Mouse (Mus musculus) heart, adult 2 months (tissue): Measurements from ENCODE around the gene Gadd45g. TPM values are rescaled to one million over a fixed set of nuclear protein-coding genes. Genes with fewer than 3 reads are reported as not detected.

Source experiments
- DNase-seq, 2 experiments: peaks; one replicate each; pipeline ENCODE4 v3.0.0; 2021
- H3K27ac ChIP-seq: fragments of 200-600 bp; 2 replicates; pipeline ENCODE4 v1.8.1; 2022
- H3K27me3 ChIP-seq: fragments of 200-500 bp; 2 replicates; pipeline ENCODE4 v1.6.1; 2012; ENCODE audit warnings: mild to moderate bottlenecking, low read length, inconsistent platforms, mixed read lengths; ENCODE audit not compliant: control insufficient read depth, insufficient read depth
- H3K36me3 ChIP-seq: fragments of 200-500 bp; 2 replicates; pipeline ENCODE4 v1.6.1; 2012; ENCODE audit warnings: low read length, inconsistent platforms; ENCODE audit not compliant: control insufficient read depth, insufficient read depth
- H3K4me1 ChIP-seq: fragments of 200-500 bp; 2 replicates; pipeline ENCODE4 v1.6.1; 2011; ENCODE audit warnings: low read length; ENCODE audit not compliant: control insufficient read depth, insufficient read depth
- H3K4me3 ChIP-seq: fragments of 200-600 bp; 2 replicates; pipeline ENCODE4 v1.8.1; 2022
- H3K79me2 ChIP-seq: fragments of 200-500 bp; replicated peaks from 2 replicates; pipeline ENCODE4 v1.6.1; 2012; ENCODE audit warnings: mild to moderate bottlenecking, inconsistent platforms, low read length, moderate library complexity, mixed read lengths; ENCODE audit not compliant: control insufficient read depth, insufficient read depth
- H3K9ac ChIP-seq: fragments of 200-500 bp; 2 replicates; pipeline ENCODE4 v1.6.1; 2012; ENCODE audit warnings: low read depth, mild to moderate bottlenecking, control low read depth, inconsistent platforms, low read length, mixed read lengths
- CTCF ChIP-seq: fragments of 200-600 bp; IDR thresholded peaks from 2 replicates; pipeline ENCODE4 v1.8.1; 2022; ENCODE audit warnings: antibody characterized with exemption, mild to moderate bottlenecking, moderate library complexity
- EP300 ChIP-seq: fragments of 200-500 bp; IDR thresholded peaks from 2 replicates; pipeline ENCODE4 v1.6.1; 2011; ENCODE audit warnings: low read depth, low read length, control low read depth; ENCODE audit not compliant: insufficient read depth
- POLR2A ChIP-seq: fragments of 200-500 bp; IDR thresholded peaks from 2 replicates; pipeline ENCODE4 v1.6.1; 2011; ENCODE audit warnings: mild to moderate bottlenecking, low read depth, low read length, control low read depth; ENCODE audit not compliant: insufficient read depth
- WGBS: fragments of 180-500 bp; shearing (Covaris S2); methylation state at CpG from one replicate; pipeline ENCODE4 v1.1.7; 2018; 5-methylcytosine and 5-hydroxymethylcytosine counted together
- intact Hi-C: fragments of 180-260 bp; cut with DNase I; formaldehyde crosslinking; loops from one replicate; pipeline ENCODE4 v1.15.1; 2025
- polyA plus RNA-seq: library from polyadenylated mRNA; depleted of rRNA; stranded (reverse); fragments of >200 nt; gene quantifications from 2 replicates; pipeline ENCODE4 v1.2.3, GENCODE M21; 2012; rRNA removed
- total RNA-seq, 2 experiments: library from RNA; stranded (reverse); gene quantifications; 2 replicates each; pipeline ENCODE4 v1.2.3; 2021

The Gadd45g gene
- total and polyA plus RNA-seq, 3 experiments, result 8.2 to 24.3 (median 19.0) TPM

GRCm38 (mm10) chr13:51886723-51887122 lies 40.2 kb downstream of the Gadd45g start:
- intact Hi-C loops, result no loop called here
- Histone ChIP-seq H3K4me1 (peaks cover 5% of the 10 kb centered on the region), H3K36me3 (no peaks in the 10 kb centered on the region), H3K27me3 (no peaks in the 10 kb centered on the region), H3K9ac (no peak overlapping the region), H3K27ac (no peak overlapping the region), H3K4me3 (no peak overlapping the region), H3K79me2 (no peaks in the 10 kb centered on the region)
- TF ChIP-seq POLR2A (no peak), EP300 (no peak), CTCF (no peak)
- WGBS, result 63% methylated on average over 10 of the region's 10 CpGs
- no peak for DNase-seq

DNA sequence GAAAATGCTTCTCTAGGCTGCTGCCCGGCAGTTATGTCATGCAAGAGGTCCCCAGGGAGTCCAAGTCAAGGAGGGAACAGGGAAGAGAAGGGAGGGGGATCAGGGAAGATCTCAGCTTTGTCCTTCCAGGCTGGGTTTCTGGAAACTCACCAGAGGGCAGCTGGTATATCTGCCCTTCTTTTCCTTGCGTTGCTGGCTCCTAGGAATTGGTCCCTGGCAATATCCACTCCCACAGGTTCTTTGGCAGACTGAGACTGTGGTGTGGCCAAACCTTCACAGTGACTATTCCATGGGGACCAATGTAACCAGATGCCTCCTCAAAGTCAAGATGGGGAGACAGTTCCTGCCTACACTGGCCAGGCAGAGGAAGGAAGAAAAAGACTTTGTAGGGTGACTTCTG lies 41.9 kb downstream of the Gadd45g start:
- Histone ChIP-seq H3K79me2 (no peaks in the 10 kb centered on the region), H3K9ac (no peak overlapping the region), H3K27ac (no peak overlapping the region), H3K27me3 (no peaks in the 10 kb centered on the region), H3K36me3 (no peaks in the 10 kb centered on the region), H3K4me1 (no peaks in the 10 kb centered on the region), H3K4me3 (no peak overlapping the region)
- WGBS, result 22% methylated on average over 2 of the region's 2 CpGs
- DNase-seq, result no peak
- intact Hi-C loops, result no loop called here
- TF ChIP-seq POLR2A, result no peak
- no peak for TF ChIP-seq EP300
- no peak for TF ChIP-seq CTCF

DNA sequence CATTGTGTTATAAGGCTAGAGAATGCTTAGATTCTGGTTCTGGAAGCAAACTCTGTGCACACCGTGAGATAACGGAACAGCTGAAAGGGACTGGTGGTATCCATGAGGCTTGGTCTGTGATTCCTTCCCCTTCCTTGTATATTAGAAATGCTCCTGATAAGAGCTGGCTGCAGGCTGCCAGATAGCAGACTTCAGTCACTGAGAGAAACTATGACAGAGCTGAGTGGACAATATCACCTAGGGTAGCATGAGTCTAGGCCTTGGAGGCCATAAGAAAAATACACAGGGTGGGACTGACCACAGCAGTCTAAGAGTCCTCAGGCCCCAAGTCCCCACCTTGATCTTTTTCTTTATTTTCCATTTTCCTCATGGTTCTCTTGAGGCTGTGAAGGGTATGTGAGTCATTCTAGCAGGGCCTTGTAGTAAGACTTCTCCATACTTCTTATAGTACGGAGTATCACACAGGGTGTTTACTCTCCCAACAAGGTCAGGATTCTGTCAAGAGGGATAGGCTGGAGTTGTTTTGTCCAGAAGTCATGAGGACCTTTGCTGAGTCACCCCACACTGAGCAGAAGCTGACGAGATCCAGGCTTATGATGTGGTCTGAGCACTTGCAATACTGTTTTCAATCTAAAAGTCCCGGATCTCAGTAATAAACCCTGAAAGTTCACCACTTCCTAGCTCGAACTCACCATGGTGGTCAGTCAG lies 45.5 kb downstream of the Gadd45g start:
- H3K36me3 ChIP-seq, result no peaks in the 10 kb centered on the region
- 86% methylated on average over 6 of the region's 6 CpGs for WGBS
- H3K9ac ChIP-seq, result no peak overlapping the region
- H3K27ac ChIP-seq, result no peak overlapping the region
- no peaks in the 10 kb centered on the region for H3K27me3 ChIP-seq
- intact Hi-C loops, result no loop called here
- no peak for TF ChIP-seq CTCF
- TF ChIP-seq POLR2A, result no peak
- no peak for TF ChIP-seq EP300
- no peak overlapping the region for H3K4me3 ChIP-seq
- H3K4me1 ChIP-seq, result no peaks in the 10 kb centered on the region
- no peaks in the 10 kb centered on the region for H3K79me2 ChIP-seq
- DNase-seq, result no peak

GRCm38 (mm10) chr13:51897579-51897978 lies 51.1 kb downstream of the Gadd45g start:
- intact Hi-C loops, result no loop called here
- TF ChIP-seq EP300, result no peak
- TF ChIP-seq POLR2A, result no peak
- no peak for TF ChIP-seq CTCF
- Histone ChIP-seq H3K27me3 (no peaks in the 10 kb centered on the region), H3K4me3 (no peak overlapping the region), H3K79me2 (no peaks in the 10 kb centered on the region), H3K9ac (no peak overlapping the region), H3K27ac (no peak overlapping the region), H3K36me3 (no peaks in the 10 kb centered on the region), H3K4me1 (peaks cover 9% of the 10 kb centered on the region)
- no peak for DNase-seq
- 73% methylated on average over 3 of the region's 3 CpGs for WGBS

Other genes with a start within 250 kb of the Gadd45g start
- 1 to 10 TPM in 1 of 2 experiments, under 1 TPM in 1; 0.50 to 1.2 TPM for gene Cks2, start 201.4 kb upstream of the Gadd45g start, total RNA-seq
- 1.5 and 1.6 TPM in 2 replicates for gene Cks2, start 201.4 kb upstream of the Gadd45g start, polyA plus RNA-seq
- gene Secisbp2, start 195.0 kb upstream of the Gadd45g start, total RNA-seq, result 10 to 100 TPM; 11.1 to 11.5 TPM
- 15.3 and 20.6 TPM in 2 replicates for gene Secisbp2, start 195.0 kb upstream of the Gadd45g start, polyA plus RNA-seq
- 10 to 100 TPM; 52.2 to 67.6 TPM for gene Sema4d, start 52.9 kb upstream of the Gadd45g start, total RNA-seq
- gene Sema4d, start 52.9 kb upstream of the Gadd45g start, polyA plus RNA-seq, result 51.7 and 52.2 TPM in 2 replicates